Mouse (Mus musculus) limb, embryonic 14.5 days (tissue): Measurements from ENCODE around the gene Vamp5. TPM values are rescaled to one million over a fixed set of nuclear protein-coding genes. Genes with fewer than 3 reads are reported as not detected.

ENCODE experiments used
- ATAC-seq: fragments of 200-750 bp; cut with Nextera tagmentation; 2 replicates; pipeline ENCODE4 v1.8.0; 2017; ENCODE audit warnings: low read depth, moderate number of reproducible peaks, moderate TSS enrichment; ENCODE audit not compliant: low FRiP score
- DNase-seq: peaks from one replicate; pipeline ENCODE4 v3.0.0-alpha.2; 2015; ENCODE audit warnings: low spot score
- H3K27ac ChIP-seq: fragments of 300-500 bp; sonication (generic); replicated peaks from 2 replicates; pipeline ENCODE4 v1.5.1; 2014; ENCODE audit warnings: low read depth, mild to moderate bottlenecking, low read length, moderate library complexity, mixed read lengths
- H3K27me3 ChIP-seq: fragments of 300-500 bp; sonication (generic); 2 replicates; pipeline ENCODE4 v1.6.1; 2014; ENCODE audit warnings: low read length, mixed read lengths; ENCODE audit not compliant: control insufficient read depth, insufficient read depth
- H3K36me3 ChIP-seq: fragments of 300-500 bp; sonication (generic); 2 replicates; pipeline ENCODE4 v1.6.1; 2014; ENCODE audit warnings: mild to moderate bottlenecking, low read length, moderate library complexity, mixed read lengths; ENCODE audit not compliant: control insufficient read depth, insufficient read depth
- H3K4me1 ChIP-seq: fragments of 300-500 bp; sonication (generic); 2 replicates; pipeline ENCODE4 v1.6.1; 2014; ENCODE audit warnings: antibody characterized with exemption, low read length, mixed read lengths; ENCODE audit not compliant: control insufficient read depth, insufficient read depth
- H3K4me2 ChIP-seq: fragments of 300-500 bp; sonication (generic); replicated peaks from 2 replicates; pipeline ENCODE4 v1.6.1; 2014; ENCODE audit warnings: low read depth, mild to moderate bottlenecking, low read length, moderate library complexity; ENCODE audit not compliant: severe bottlenecking
- H3K4me3 ChIP-seq: fragments of 300-500 bp; sonication (generic); replicated peaks from 2 replicates; pipeline ENCODE4 v1.5.1; 2014; ENCODE audit warnings: low read length
- H3K9ac ChIP-seq: fragments of 300-500 bp; sonication (generic); 2 replicates; pipeline ENCODE4 v1.6.1; 2014; ENCODE audit warnings: mild to moderate bottlenecking, low read depth, low read length, moderate library complexity; ENCODE audit not compliant: severe bottlenecking
- H3K9me3 ChIP-seq: fragments of 300-500 bp; sonication (generic); 2 replicates; pipeline ENCODE4 v1.6.1; 2016; ENCODE audit warnings: low read length; ENCODE audit not compliant: control insufficient read depth
- POLR2A ChIP-seq: fragments of 200-500 bp; IDR thresholded peaks from 2 replicates; pipeline ENCODE4 v1.8.0; 2012; ENCODE audit warnings: inconsistent platforms, mild to moderate bottlenecking, moderate library complexity, borderline replicate concordance; ENCODE audit not compliant: insufficient read depth, insufficient read length; ENCODE audit errors: extremely low read depth
- WGBS: fragments of 180-500 bp; shearing (Covaris S2); extraction: QIAGEN DNeasy Blood & Tissue Kit; methylation state at CpG from one replicate; pipeline ENCODE4 v1.1.7; 2014; 5-methylcytosine and 5-hydroxymethylcytosine counted together
- polyA plus RNA-seq, 2 experiments: library from polyadenylated mRNA; depleted of rRNA in 1 of 2; stranded (reverse) in 1 of 2; unstranded in 1 of 2; fragments of >200 nt; fragmentation: Nextera tagmentation in 1 of 2; extraction: Ambion mirVana in 1 of 2; gene quantifications; 2 replicates each; pipeline versions ENCODE4 v1.2.1 to v1.2.3; 2012 to 2014

Gene Vamp5
- polyA plus RNA-seq, 2 experiments: 16.6 to 24.5 TPM

DNA sequence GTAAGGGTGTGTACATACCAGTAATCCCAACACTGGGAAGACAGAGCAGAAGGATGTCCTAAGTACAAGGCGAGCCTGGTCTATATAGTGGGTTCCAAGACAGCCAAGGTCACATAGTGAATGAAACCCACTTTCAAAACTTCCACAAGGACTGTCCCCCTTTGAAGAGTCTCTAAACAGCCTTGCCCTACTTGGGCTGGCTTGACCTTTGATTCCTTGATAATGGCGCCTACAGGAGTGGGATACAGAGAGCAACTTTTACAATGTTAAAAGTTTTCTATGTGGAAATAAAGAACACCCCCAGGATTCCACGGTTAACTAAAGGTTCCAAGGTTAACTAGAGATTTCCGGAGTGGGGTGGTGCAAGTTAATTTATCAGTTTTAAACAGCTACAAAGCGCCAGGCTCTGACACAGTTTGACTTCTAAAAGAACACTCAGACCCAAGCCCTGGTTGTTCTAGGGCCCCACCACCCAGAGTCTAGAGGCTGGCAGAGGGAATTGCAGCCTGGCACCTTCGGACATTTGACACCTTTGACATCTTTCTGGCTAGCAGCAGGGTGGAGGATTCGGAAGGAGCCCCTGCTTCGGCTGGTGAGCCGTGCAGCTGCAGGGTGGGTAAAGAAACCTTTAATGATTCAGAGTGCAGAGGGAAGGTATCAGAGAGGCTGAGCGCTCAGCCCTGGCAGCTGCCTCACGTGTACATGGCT lies 20.2 kb downstream of the Vamp5 start:
- peaks cover 13% of the 10 kb centered on the region for H3K4me1 ChIP-seq
- no peak for DNase-seq
- peaks cover 22% of the 10 kb centered on the region for H3K36me3 ChIP-seq
- H3K9me3 ChIP-seq: no peaks in the 10 kb centered on the region
- H3K9ac ChIP-seq: no peak overlapping the region
- no peaks in the 10 kb centered on the region for H3K27me3 ChIP-seq
- ATAC-seq: no peak
- no peak for TF ChIP-seq POLR2A
- H3K4me3 ChIP-seq: no peak overlapping the region
- H3K4me2 ChIP-seq: no peak overlapping the region
- no peak overlapping the region for H3K27ac ChIP-seq
- 83% methylated on average over 11 of the region's 11 CpGs for WGBS

DNA sequence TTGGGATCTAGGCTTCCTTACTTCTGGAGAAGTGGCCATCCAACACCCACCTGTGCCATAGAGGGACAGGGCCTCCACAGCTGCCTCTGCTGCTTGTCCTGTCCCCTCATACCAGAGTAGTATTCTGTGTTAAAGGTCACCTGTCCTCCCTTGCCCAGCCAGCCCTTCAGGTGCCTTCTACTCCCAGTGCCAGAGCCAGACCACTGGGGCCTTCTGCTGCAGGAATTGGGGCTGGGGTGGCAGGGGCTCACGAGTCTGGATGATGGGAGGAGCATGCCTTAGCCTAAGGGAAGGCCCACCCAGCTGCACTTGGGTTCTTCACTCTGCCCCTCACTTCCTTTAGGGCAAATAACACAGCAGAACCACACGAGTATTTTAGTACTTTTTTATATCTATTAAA lies 20.9 kb downstream of the Vamp5 start:
- Histone ChIP-seq H3K4me3 (no peak overlapping the region), H3K36me3 (peaks cover 22% of the 10 kb centered on the region), H3K9ac (no peak overlapping the region), H3K9me3 (no peaks in the 10 kb centered on the region), H3K4me2 (no peak overlapping the region), H3K27me3 (no peaks in the 10 kb centered on the region), H3K4me1 (peaks cover 18% of the 10 kb centered on the region), H3K27ac (no peak overlapping the region)
- ATAC-seq (no peak), DNase-seq (no peak)
- TF ChIP-seq POLR2A: no peak
- 62% methylated on average over 2 of the region's 2 CpGs for WGBS

GRCm38 (mm10) chr6:72358086-72358764 lies 22.0 kb downstream of the Vamp5 start:
- no peaks in the 10 kb centered on the region for H3K27me3 ChIP-seq
- no peak overlapping the region for H3K4me2 ChIP-seq
- no peaks in the 10 kb centered on the region for H3K9me3 ChIP-seq
- ATAC-seq (no peak), DNase-seq (no peak)
- H3K36me3 ChIP-seq: peaks cover 22% of the 10 kb centered on the region
- 80% methylated on average over 10 of the region's 10 CpGs for WGBS
- no peak overlapping the region for H3K4me3 ChIP-seq
- peaks cover 21% of the 10 kb centered on the region for H3K4me1 ChIP-seq
- no peak overlapping the region for H3K27ac ChIP-seq
- no peak for TF ChIP-seq POLR2A
- no peak overlapping the region for H3K9ac ChIP-seq

DNA sequence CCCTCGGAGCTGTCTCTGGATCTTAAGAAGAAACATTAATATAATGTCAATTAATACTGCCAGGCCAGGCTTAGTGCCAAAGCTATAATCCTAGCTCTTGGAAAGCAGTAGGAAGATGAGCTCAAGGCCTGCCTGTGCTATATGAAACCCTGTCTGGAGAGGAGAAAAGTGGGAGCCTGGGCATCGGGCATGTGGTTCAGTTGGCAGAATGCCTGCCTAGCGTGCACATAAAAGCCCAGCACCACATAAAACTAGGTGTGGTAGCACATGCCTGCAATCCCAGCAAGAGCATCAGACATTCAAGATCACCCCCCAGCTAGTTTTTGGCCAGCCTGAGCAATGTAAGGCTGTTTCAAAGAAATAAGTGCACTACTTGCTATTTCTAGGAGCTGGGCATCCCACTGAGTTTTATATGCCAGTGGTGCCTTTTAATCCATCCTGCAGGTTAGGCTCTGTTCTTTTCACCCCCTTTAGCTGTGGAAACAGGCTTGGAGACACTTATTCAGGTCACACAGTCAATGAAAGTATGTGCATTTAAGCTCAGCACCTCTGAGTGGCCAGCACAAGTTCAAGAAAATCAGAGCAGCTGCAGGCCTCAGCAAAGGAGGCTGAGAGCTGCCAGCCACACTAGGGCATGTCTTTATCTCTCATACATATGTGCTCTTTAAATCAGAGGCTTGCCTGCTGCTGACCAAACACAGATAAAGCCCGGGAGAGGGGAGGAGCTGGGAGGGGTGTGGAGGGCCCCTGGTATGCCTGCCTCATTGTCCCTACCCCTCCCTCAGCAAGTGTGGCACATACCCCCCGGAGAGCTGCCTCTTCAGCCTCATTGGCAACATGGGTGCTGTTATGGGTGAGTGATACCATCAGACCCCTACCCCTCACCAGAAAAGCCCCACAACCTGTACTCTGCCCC lies 22.8 kb downstream of the Vamp5 start:
- no peak overlapping the region for H3K4me2 ChIP-seq
- peaks cover 29% of the 10 kb centered on the region for H3K4me1 ChIP-seq
- no peak for ATAC-seq
- H3K36me3 ChIP-seq: peaks cover 22% of the 10 kb centered on the region
- TF ChIP-seq POLR2A: no peak
- H3K4me3 ChIP-seq: no peak overlapping the region
- H3K9ac ChIP-seq: no peak overlapping the region
- no peak for DNase-seq
- H3K27me3 ChIP-seq: no peaks in the 10 kb centered on the region
- H3K27ac ChIP-seq: no peak overlapping the region
- 52% methylated on average over 5 of the region's 5 CpGs for WGBS
- no peaks in the 10 kb centered on the region for H3K9me3 ChIP-seq

- H3K4me3 ChIP-seq: peak overlapping the region; percentile 66
- peak overlapping the region; percentile 67 for H3K9ac ChIP-seq
- DNase-seq: no peak
- H3K36me3 ChIP-seq: peaks cover 27% of the 10 kb centered on the region
- H3K4me2 ChIP-seq: peak overlapping the region; percentile 95
- no peak for TF ChIP-seq POLR2A
- no peaks in the 10 kb centered on the region for H3K27me3 ChIP-seq
- 31% methylated on average over 8 of the region's 8 CpGs for WGBS
- peaks cover 24% of the 10 kb centered on the region for H3K4me1 ChIP-seq
- no peak overlapping the region for H3K27ac ChIP-seq
- H3K9me3 ChIP-seq: no peaks in the 10 kb centered on the region
- ATAC-seq: no peak
Observed at GRCm38 (mm10) chr6:72356001-72356532, 24.2 kb downstream of the Vamp5 start.
